Mouse (Mus musculus) gastrocnemius, postnatal 10 days (tissue): ENCODE data around the gene Gm1123. TPM values are rescaled to one million over a fixed set of nuclear protein-coding genes. Genes with fewer than 3 reads are reported as not detected.
A peak's percentile ranks its signal among the peaks of the same experiment; 100 is the strongest.

Experiments
- DNase-seq: peaks from one replicate; pipeline ENCODE4 v3.0.0; 2021; ENCODE audit warnings: mixed read lengths
- total RNA-seq, 2 experiments: library from RNA; stranded (reverse); gene quantifications; 2 replicates each; pipeline ENCODE4 v1.2.3; 2021

Gm1123 gene
- total RNA-seq, 2 experiments from 2014 or later: not detected

DNA sequence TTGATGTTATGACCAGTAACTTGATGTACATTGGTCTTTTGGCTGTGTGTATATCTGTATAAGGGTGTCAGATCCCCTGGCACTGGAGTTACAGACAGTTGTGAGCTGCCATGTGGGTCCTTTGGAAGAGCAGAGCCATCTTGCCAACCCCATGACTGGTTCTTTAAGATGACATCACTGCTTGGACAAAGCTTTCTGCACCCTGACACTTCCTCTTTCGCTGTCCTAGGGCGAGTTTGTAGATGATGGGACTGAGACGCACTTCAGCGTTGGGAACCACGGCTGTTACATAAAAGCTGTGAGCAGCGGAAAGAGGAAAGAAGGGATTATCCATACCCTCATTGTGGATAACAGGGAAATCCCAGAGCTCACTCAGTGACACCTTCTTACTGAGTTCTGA lies 34.2 kb downstream of the Gm1123 start:
- DNase-seq: no peak

DNA sequence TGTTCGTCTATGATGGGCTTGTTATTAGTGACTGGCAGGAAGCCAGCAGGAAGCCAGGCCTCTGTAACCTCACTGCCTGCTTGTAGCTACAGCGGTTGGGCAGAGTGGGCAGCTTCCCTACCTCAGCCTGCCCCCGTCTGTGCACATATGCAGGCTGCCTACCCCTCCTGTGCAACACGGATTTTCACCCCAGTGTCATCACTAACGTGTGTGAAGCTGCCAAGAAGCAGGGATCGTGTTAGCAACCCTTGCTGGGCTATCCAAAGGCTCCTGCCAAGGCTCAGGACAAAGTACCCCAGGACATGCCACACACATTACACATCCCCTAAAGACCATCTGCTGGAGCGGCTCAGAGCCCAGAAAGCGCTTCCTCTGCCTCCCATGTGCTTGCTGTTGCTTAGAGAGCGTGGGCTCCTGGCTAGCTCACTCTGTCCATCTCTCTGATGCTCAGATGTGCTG lies 35.6 kb downstream of the Gm1123 start:
- no peak for DNase-seq

DNA sequence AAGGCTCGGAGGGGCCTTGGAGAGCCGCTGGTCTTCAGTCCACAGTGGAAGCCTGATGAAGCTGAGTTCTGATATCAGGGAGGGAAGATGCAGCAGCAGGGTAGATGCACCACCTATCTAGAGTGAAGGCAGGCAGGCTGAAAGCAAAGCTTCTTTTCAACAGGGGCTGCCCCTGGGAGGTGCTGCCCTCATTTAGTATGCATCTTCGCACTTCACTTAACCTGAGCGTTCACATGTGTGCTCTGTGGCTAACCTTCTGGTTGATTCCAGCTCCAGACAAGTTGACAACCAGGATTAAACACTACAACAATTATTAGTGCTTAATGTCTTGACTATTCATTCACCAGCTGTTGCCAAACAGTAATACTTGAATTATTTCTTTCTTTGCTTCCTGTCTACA lies 41.4 kb downstream of the Gm1123 start:
- DNase-seq: no peak

DNA sequence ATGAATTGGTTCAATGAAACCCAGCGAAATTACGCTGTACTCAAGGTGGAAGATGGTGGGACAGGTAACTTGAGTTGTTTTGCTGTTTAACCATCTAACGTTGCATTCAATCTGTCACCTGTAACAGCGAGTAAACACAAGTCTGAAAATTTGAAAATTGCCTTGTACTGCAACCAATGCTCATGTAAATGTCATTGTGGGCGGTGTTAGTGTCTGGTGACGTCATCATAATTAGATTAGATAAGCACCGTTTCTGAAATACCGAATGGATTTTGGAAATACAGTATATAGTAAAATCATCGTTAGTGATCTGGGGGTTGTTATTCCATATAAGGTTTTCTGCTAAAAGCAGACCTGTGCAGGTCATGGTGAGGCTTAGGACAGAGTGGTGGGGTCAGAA lies 48.4 kb downstream of the Gm1123 start:
- DNase-seq: no peak

DNA sequence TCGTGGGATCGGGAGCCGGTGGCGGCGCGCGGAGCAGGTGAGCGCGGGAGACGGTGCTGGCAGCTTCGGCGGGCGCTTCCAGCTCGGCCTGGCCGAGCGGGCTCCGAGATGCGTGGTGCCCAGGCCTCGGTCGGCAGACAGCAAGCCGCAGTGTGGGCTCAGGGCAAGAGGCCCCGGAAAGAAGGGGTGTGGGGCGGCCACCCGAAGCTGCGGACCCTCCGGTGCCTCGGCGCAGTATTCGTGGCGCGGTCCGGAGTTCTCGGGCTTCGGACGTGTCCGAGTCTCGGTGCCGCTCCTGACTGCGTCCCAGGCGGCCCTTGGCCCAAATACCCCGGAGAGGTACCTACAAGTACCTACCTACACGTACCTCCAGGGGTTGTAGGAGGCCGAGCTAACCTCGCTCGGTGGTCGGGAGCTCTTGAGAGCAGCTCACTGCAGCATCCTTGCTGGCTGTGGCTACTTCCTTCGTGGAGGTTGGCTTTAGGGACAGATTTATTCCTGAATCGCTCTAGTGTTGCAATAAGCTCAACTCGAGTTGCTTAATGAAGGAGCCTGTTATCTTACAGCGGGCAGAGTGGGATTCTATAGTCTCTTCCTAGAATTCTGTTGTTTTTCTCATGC lies 48.9 kb downstream of the Gm1123 start:
- no peak for DNase-seq

DNA sequence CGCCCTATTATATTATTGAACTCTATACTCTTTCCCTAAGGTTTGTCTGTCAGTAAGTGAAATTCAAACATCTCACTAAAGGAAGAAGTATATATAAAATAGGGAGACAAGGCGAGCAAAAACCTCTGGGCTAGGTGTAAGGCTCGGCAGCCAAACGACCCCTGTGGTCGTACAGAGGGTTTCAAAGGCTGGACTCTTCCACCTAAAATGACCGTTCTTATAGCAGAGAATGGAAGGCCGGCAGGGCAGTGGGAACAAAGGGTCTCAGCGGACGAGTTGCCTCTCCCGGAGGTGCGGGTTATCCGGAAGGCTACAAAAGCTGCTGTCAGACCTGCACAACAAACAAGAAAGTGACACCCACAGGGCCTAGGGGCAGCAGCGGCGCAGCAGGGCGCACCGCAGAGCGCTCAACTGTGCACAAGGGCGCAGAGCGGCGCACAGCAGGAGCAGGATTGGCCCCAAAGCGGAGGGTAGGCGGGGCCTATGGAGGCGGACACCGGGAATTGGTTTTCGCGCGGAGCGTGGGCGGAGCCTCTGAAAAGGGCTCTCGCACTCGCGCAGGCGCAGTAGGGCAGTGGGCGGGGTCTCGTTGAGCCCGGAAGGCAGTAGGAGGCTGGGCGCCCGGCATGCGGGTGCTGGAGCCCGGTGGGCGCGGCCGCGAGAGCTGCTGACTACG lies 49.6 kb downstream of the Gm1123 start, which contains the start of gene Faim:
Gene Faim, plus strand, starts transcription at position 574 of the 676 bp plus-strand sequence.
- peak; percentile 100 for DNase-seq

DNA sequence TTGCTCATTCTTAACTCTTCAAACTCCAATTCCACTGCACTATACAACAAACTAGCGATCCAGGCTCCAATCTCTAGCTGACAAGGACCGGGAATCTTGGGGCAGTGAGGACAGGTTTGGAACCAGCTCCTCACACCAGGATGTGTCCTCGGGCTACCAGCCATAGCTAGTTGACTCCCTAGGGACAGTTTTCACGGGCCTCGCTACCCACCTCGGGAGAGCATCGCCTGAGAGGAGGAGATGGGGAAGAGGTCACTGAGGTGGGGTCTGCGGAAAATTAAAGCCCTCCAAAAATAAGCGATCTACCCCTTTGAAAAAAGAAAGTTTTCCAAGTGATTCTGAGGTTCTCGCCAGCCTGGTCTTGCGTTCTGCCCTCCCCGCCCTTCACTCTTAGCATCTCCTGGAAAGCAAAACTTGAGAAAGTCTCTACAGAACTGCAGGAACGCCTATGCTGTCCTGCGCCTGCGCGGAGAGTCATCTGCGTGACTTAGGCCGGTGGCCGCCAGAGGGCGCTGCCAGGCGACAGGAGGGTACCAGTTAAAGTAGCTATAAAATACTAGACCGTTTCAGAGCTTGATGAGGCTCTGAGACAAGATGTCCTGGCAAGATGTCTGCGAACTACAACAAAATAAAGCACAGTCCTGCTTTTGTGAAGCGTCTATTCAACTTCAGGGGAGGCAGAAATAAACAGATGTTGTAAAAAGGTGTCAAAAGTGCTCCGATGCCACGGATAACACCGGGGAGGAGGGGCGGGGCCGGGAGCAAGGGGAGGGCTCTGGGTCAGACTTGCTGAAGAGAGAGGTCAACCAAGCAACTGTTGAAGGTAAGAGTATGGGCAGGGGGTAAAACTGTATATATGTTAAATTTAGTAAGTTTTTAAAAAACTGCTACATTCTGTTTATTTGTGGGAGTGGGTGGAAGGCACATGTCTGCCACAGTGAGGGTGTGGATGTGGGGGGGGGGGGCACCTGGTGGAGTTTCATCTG lies 55.8 kb downstream of the Gm1123 start:
- DNase-seq: peak; percentile 92

DNA sequence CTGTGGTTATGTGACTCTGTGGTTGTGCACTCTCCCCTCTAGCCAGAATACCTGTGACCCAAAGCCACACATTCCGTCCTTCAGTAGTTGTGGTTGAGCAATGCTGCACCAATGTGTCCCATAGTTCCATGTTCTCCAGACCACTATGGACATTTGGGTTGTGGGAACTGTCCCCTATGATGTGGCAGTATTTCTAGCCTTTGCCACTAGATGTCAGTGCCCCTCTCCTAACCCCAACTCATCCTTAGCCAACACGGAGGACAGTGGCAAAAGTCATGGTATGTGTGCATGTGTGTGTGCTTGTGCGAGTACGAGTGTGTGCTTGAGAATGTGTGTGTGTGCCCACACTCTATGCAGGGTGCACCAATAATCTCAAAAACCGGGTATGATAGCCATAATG lies 59.0 kb downstream of the Gm1123 start:
- no peak for DNase-seq

DNA sequence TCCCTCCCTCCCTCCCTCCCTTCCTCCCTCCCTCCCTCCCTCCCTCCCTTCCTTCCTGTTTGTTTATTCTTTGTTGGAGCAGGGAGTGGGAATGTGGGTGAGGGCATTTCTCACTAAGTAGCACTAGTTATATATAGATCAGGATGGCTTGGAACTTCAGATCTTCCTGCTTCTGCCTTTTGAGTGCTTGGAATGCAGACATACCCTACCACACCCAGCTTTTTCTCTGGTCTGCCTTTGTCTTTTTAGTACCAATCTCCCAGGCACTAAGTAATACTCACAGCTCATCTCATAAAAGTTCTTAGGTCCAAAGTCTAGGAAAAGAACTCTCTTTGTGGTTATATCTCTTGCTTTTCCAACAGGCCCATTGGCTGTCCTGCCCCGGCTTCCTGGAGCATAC lies 59.4 kb downstream of the Gm1123 start:
- DNase-seq: no peak

DNA sequence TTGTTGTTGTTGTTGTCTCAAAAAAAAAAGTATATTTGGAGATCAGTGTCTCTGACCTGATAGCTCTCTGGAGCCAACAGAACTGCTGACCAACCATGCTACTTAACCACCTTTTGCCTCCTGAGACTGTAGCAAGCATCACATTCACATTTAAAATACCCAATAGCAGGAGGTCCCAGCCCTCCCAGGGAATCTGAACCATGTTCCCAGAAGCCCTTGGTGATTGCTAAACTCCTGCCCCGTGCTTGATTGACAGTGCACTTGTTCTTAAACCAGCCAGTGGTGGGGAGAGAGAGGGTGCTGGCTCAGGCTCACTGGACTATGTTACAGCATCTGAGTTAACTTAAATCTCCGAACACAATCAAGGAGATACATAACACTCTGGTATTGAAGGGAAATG lies 60.6 kb downstream of the Gm1123 start:
- no peak for DNase-seq

DNA sequence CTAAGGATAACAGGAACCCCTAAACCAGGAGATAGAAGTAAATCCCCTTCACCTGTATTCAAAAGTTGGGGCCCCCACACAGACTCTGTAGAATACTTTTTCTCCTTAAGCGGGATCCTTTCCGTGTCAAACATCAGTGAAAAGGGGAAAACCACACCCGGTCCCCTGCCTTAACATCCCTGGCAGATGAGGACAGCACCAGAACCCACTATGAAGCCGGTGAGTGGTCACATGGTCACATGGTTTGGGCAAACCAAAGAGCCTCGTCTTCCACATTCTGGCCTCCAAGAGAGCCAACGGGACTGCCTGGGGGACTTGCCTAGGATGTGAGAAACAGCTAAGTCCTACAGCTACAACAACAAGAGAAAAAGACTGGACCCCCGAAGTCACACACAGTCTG lies 62.0 kb downstream of the Gm1123 start:
- no peak for DNase-seq

DNA sequence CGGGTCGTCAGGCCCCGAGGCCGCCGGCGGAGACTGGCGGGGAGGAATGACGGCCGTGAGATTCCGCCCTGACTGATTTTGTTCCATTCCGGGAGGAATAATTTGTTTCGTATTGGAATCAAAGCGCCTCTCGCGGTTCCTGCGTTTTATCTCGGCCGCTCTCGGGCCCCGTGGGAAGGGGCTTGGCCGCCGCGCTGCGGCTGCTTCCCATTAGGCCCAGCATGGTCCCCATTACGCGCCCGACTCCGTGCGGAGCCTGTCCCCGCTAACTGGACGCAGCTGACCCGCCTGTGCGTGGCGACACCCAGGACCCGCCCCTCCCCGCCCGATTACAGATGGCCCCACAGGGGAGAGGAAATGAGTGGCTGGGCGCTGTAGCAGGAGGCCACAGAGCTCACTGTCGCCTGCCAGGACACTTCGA lies 62.4 kb downstream of the Gm1123 start:
- no peak for DNase-seq

DNA sequence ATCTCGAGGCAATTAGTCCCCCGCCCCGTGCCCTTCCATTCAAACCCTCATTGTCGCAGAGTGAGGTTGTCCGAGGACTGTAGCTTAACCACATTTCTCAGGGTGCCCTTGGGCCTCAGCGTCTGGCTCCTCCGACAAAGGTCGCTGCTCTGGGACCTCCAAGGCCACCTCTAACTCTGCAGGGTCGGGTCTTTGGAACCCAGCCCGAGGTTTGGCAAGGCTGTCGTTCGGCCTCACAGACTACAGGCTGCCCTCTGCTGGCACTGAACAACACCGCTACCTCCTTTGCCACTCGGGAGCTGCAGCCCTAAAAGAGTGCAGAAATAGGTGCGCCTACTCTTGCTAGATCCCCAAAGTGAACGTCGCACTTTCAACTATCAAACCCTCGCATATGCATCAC lies 70.4 kb downstream of the Gm1123 start:
- no peak for DNase-seq

DNA sequence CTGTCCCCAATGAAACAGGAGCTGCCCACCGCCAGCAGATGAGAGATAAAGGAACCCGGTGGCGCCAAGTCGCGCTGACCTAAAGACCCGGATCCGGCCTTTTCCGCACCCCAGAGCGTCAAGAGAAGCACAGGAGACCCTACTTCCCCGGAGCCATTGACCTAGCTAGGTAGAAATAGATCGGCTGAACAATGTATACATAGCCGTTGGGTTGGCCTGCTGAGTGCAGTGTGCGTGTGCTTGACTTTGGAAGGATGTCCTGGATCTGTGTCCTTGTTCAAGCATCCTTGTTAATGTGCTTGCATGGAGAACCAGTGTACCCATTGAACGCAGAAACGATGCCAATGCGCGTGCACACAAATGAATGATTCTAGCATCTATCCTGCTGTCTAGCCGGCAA lies 71.9 kb downstream of the Gm1123 start:
- DNase-seq: no peak

DNA sequence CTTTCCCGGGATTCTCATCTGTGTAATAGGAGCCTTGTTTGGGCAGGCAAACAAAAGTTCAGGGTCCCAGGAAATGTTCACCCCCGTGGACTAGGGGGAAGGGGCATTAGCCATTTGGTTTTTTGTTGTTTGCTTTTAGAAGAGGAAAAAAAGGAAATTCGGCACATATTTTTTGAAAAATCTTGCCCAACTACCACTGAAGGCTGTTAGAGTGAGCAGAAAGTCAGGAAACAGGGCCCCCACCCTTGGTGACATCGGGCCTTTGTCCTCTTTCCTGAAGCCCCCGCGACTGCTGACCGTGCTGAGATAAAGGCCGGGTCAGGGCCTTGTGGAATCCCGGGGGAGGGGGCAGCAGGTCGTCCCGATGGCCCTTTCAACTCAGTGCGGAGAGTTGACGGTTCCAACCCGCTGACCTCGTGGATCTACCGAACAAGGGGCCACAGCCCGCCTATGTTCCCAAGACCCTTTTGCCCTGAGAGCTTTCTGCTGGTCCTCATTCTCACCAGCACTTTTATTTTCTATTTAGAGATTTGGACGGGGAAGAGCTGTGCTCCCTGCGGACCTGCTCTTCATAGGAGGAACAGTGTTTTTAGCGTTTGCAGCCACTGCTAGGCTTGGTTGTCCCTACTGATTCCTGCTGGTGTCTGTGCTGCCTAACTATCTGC lies 72.9 kb downstream of the Gm1123 start:
- DNase-seq: no peak

DNA sequence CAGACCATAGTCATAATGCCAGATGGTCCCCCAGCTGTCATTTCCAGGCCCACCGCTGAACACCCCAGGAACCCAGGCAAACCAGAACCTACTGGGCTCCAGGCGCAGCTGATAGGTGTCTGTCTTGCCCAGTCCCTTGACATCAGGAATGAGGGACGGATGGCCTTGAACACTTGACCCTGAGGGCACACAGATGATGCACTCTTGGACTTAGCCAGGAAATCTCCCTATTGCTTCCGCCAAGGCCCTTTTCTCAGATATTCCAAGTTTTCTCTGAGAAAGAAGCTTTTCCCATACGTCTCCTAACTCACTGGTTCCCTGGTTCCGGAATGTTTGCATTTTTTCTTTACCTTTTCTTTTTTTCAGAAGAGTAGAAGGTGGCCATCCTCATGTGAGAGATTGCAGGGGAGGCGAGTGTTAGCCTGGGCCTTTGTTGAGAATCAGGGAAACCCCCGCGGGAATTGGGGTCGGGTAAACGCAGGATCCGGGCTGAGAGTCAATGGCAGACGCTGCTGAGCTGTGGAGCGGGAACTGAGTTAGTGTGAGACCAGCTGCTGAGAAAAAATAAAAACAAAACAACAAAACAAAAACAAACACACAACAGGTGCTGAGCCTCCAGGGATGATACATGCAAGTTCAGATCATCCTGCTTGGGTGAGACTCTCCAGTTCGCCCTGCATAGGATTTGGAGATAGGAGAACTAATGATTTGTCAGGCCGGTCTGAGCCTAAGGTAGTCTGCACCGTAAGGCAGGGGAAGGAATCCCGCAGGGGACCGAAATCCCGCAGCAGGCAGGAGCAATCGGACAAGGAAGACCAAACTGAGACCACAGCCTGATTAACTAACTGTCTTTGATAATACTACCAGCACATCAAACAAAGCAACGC lies 73.7 kb downstream of the Gm1123 start:
- DNase-seq: no peak

DNA sequence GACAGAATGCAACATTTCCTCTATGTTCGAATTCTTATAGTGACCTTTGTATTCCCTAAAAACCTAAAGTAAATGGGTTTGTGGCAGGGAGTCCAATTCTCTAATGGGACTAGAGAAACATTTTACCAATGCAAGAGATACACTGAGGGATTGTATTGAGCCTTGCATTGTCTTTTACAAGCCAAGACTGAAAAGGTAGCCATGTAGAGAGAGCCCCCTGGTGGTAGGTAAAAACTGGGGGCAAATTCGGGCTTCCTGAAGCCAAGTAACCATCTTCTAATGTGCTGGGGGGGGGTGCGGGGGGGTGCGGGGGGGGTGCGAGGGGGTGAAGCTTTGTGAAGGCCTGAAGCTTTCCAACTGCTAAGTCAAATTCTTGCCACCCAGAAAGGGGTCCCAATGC lies 75.2 kb downstream of the Gm1123 start:
- no peak for DNase-seq

DNA sequence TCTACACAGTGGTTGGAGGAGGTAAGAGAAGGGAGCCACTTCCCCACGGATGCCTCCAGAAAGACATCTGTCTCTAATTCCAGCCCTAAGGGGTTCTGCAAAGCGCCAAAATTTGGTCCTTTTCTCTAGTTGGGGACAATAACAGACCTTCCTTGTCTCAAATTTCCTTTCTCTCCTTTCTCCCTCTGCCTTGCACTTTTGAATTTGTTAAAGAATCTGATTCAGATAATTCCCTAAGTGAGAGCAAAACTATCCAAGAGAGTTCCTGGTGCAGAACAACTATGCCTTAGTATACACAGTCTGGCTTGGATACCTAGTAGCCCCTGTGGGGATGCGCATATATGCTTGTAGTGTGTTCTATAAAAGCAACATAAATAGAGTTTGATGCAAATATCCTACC lies 75.7 kb downstream of the Gm1123 start:
- no peak for DNase-seq

DNA sequence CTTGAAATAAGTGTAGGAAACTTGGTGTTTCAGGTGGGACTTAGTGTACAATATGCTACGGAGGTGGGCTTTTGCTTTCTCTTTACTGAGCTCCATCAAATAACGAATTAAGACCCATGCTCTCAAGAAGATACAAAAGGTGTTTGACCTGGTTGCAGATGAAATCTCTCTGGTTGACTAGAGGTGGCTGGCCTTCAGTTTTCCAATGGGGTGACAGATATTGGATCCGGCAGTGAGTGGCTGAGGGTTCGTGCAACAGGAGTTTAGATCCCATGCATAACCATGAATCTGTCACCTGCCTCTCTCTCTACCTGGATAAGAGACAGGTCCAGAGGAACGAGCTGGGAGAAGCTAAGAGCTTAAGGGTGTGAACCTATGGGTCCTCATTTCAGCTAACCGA lies 76.9 kb downstream of the Gm1123 start:
- DNase-seq: no peak

DNA sequence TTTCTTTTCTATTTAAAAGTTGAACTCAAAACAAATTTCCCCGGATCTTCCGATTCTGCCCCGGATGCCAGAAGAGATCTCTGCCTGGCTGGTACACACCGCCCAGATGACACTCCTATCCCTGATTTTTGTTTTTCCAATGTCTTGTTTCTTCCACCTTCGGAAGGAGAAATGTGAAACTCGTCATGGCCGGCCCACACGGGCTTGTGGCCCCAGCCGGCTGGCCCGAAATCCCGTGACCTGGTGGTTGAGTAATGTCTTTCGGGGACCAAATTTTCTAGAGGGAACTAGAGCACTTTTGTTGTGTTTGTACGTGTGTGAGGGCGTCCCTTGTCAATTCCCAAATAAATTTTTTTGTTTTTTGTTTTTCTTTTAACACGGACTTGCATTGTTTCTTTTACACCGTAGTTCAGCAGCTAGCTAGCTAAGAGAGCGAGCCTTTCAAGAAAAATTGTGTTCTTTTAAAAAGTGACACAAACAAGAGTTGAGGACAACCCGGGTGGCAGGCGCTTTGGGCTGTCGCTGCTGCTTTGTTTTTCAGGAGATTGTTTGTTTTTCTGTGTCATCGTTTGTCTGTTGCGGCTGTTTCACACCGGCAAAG lies 77.7 kb downstream of the Gm1123 start:
- DNase-seq: no peak
